Mouse (Mus musculus): ENCODE data around the gene 9930104L06Rik.
"Not testable (repeated sequence)": the region's sequence is repeated elsewhere in the genome, so short reads cannot be mapped to it uniquely, and the experiment has no call there.

The 9930104L06Rik gene

GRCm38 (mm10) chr4:124936613-124937471, at the start of gene 9930104L06Rik:
Gene 9930104L06Rik (plus strand): TSS chr4:124937048.
- peak; percentile 88 for DNase-seq (ENCODE audit: low spot score)

- no peak for DNase-seq (ENCODE audit: low spot score)
Measured at GRCm38 (mm10) chr4:124888702-124889101, 48.1 kb upstream of the 9930104L06Rik start.

GRCm38 (mm10) chr4:124889935-124890334, 46.9 kb upstream of the 9930104L06Rik start:
- DNase-seq (ENCODE audit: low spot score) = no peak

DNA sequence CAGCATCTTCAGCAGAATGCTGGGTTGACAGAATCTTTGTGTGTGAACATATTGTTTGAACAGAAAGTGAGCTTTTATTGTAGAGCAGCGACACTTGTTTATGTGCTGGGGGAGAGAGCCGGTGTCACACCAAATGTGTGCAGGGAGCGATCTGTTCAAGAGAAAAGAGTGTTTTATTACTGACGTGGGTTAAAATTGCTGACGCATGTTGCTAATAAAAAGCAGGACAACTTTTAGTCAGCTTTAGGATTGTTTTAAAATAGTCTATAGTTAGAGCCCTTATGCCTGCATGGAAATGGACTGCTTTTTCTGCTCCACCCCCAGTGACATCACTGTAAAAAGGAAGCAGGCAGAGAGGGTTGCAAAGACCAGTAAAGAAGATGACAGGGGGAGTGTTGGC, 46.0 kb upstream of the 9930104L06Rik start:
- no peak for DNase-seq (ENCODE audit: low spot score)

- DNase-seq (ENCODE audit: low spot score) = no peak
Measured at GRCm38 (mm10) chr4:124893769-124894168, 43.1 kb upstream of the 9930104L06Rik start.

- DNase-seq (ENCODE audit: low spot score) = no peak
Measured at GRCm38 (mm10) chr4:124894508-124895428, 42.1 kb upstream of the 9930104L06Rik start.

DNA sequence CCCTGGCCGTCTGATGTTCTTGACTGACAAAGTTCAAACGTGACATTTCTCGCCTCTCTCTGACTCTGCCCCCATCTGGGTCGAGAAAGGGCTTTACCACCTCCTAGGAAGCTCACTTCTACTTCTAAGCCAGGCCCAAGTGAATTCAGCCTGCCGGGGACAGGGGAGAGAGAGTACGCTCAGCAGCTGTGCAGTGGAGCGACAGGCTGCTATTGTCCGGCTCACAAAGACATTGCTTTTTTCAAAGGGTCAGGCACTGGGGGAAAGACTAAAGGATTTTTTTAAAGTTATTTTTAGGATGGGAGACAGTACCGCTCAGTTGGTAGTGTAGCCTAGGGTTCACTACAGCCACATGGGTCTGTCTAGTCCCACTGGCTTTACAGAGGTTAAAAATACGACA, 38.4 kb upstream of the 9930104L06Rik start:
- DNase-seq (ENCODE audit: low spot score) = no peak

DNA sequence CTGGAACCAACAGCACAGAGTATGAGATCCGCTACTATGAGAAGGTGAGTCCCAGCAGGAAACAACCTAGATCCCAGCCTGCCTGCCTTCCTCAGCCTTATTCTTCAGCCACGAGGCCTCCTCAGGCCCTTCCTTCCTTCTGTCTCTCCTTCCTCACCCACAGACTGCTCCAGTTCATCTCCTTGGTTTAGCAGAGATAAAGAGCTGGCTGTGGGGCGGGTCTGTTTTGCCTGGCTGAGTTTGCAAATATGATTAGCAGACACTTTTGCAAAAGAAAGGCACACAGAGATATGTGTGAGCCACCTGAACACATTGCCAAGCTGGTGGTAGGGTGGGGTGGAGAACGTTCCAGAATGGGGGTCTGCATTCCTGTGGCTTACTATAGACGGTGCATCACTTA, 36.9 kb upstream of the 9930104L06Rik start:
- DNase-seq (ENCODE audit: low spot score) = no peak

GRCm38 (mm10) chr4:124905417-124905816, 31.4 kb upstream of the 9930104L06Rik start:
- no peak for DNase-seq (ENCODE audit: low spot score)

DNA sequence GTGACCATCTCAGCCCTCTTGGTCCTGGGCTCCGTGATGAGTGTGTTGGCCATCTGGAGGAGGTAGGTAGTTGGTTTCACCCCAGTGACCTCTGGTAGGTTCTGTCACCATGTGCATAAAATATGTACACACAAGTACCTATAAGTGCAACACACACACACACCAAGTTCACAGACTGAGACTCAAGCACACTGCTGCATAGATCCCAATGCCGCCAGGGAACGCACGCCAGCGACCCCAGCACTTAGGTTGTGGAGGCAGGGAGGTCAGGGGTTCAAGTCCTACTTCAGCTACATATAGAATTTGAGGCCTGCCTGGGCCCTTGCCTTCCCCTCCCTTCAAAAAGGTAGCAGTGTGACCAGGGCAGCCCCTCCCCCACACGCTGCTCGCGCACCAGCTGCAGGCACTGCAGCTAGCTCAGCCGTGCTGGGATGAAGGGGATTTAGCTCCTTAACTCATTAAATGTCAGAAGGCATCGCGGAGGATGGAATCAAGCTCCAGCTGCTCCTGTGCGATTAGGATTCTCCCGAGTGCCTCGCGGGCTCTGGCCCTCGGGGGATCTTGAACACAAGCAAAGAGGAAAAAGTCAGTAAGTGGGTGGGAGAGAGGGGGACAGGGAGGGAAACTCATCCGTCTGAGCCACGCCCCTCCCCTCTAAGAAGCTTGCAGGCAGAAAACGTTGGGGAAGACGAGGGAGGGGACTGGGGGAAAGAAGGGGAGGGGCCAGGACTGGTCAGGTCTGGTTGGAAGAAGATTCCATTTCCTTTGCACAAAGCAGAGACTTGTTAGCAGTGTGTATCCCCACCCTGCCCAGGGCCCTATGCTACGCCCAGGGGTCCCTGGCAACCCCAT, 30.7 kb upstream of the 9930104L06Rik start:
- DNase-seq (ENCODE audit: low spot score) = no peak

DNA sequence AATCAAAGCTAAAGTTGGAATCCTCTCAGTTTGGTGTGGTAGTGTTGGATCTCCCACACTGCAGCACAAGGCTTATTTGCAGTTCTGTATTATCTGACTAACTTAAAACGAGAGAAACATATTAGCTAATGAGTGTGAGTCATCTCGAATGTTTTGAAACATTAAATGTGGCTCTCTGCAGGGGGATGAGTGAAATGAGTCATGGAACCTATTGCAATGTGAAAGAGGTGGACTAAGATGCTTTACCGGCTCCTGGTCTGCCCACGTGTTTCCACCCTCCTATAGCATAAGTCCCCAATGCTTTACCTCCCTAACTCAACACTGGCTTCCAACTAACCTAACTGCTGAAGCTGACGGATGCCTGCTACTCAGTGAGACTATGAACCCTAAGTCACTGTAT, 8.7 kb upstream of the 9930104L06Rik start:
- DNase-seq (ENCODE audit: low spot score) = no peak

DNA sequence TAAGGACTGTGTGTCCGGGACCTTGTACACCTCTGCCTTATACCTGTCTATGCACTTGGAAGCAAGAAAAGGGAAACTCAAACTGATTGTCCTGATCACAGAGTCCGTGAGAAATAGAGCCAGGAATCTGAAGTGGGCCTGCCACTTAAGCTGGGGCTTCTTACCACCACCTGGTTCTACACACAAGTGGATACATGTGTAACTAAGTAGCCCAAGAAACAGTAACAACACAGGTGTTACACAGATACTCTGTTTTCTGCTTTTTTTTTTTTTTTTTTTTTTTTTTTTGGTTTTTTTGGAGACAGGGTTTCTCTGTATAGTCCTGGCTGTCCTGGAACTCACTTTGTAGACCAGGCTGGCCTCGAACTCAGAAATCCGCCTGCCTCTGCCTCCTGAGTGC, 2.4 kb downstream of the 9930104L06Rik start, which contains the start of gene Cdca8:
Gene Cdca8, minus strand, starts transcription at position 101 of the 400 bp plus-strand sequence.
- DNase-seq (ENCODE audit: low spot score) = not testable (repeated sequence)

DNA sequence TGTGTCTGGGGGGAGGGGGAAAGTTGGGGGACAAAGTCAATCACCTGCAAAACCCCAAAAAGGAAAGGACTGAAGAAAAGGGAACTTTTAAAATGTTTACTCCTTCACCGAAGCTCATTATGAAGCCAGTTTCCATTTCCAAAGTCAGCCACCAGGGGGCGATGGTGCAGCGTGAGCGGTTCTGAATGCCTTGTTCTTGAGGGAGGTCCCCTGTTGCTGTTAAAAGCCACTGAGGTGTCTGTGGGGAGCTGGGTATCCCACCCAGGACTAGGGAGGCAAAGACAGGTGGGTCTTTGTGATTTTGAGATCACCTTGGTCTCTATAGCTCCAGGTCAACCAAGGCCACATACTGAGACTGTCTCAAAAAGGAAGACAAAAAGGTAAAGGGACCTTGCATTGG, 6.2 kb downstream of the 9930104L06Rik start:
- DNase-seq (ENCODE audit: low spot score) = peak; percentile 70

GRCm38 (mm10) chr4:124943781-124944180, 6.9 kb downstream of the 9930104L06Rik start:
- DNase-seq (ENCODE audit: low spot score) = no peak

DNA sequence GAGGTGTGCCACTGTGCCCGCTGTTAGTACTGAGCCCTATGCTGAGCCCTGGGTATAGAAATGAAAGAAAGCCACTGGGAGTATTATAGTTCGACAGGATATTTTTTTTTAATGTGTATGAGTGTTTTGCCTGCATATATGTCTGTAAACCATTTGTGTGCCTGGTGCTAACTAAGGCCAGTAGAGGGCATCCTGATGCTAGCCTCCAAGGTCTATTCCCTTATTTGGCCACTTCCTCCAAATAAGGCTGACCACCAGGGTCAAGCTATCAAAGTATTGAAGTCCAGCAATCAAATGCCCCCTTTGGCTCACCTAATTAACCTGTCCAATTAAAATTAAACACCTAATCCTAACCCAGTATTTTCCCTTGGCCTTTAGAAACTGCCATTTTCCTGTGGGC, 8.1 kb downstream of the 9930104L06Rik start:
- no peak for DNase-seq (ENCODE audit: low spot score)

GRCm38 (mm10) chr4:124949488-124949887, 12.6 kb downstream of the 9930104L06Rik start:
- no peak for DNase-seq (ENCODE audit: low spot score)

- DNase-seq (ENCODE audit: low spot score) = no peak
Measured at GRCm38 (mm10) chr4:124950181-124951035, 13.6 kb downstream of the 9930104L06Rik start.

- DNase-seq (ENCODE audit: low spot score) = no peak
Measured at GRCm38 (mm10) chr4:124951036-124951433, 14.2 kb downstream of the 9930104L06Rik start.

DNA sequence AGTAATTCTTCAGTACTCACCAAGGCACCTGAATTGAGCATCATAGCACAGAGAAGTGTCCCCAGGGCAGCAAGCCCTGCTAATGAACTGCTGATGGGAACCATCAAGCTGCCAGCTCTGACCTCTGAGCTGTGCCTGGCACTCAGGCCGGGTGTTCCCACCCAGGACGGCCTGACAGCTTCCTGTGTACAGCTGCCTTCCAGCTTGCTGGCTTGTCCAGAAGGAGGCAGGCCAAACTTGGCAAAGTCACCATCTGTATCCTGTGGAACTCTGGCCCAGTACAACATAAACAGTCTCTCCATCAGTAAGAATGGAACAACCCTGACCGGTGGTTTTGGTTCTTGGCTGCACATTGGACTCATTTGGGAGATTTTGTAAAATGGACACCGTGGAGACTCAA, 16.7 kb downstream of the 9930104L06Rik start:
- no peak for DNase-seq (ENCODE audit: low spot score)

- DNase-seq (ENCODE audit: low spot score) = no peak
Measured at GRCm38 (mm10) chr4:124957284-124957683, 20.4 kb downstream of the 9930104L06Rik start.

GRCm38 (mm10) chr4:124959062-124959461, 22.2 kb downstream of the 9930104L06Rik start:
- no peak for DNase-seq (ENCODE audit: low spot score)
